Mouse (Mus musculus): ENCODE results near the gene Gm10260.

The Gm10260 gene

GRCm38 (mm10) chr13:97768046-97768682 is 7.7 kb upstream of the Gm10260 start:
- DNase-seq = no peak

- DNase-seq = no peak
These were observed 6.2 kb upstream of the Gm10260 start for GRCm38 (mm10) chr13:97766600-97766999.

- DNase-seq = no peak
These were observed 5.5 kb upstream of the Gm10260 start for GRCm38 (mm10) chr13:97765913-97766312.

GRCm38 (mm10) chr13:97764067-97764466 is 3.6 kb upstream of the Gm10260 start:
- no peak for DNase-seq

GRCm38 (mm10) chr13:97763436-97763835 is 3.0 kb upstream of the Gm10260 start:
- DNase-seq = no peak

- DNase-seq = peak; percentile 30
These were observed 1.7 kb upstream of the Gm10260 start for GRCm38 (mm10) chr13:97762121-97762520.

- no peak for DNase-seq
These were observed 3.4 kb downstream of the Gm10260 start for GRCm38 (mm10) chr13:97757033-97757432.

- DNase-seq = no peak
These were observed 4.3 kb downstream of the Gm10260 start for GRCm38 (mm10) chr13:97756091-97756490.

GRCm38 (mm10) chr13:97750851-97751381 is 9.5 kb downstream of the Gm10260 start:
- no peak for DNase-seq

GRCm38 (mm10) chr13:97747037-97747860 is 13.2 kb downstream of the Gm10260 start:
- no peak for DNase-seq

GRCm38 (mm10) chr13:97744669-97745068 is 15.8 kb downstream of the Gm10260 start:
- no peak for DNase-seq

- DNase-seq = no peak
These were observed 16.4 kb downstream of the Gm10260 start for GRCm38 (mm10) chr13:97744036-97744435.

- DNase-seq = no peak
These were observed 17.0 kb downstream of the Gm10260 start for GRCm38 (mm10) chr13:97743229-97743988.

- DNase-seq = no peak
These were observed 24.5 kb downstream of the Gm10260 start for GRCm38 (mm10) chr13:97735931-97736330.

- no peak for DNase-seq
These were observed 25.7 kb downstream of the Gm10260 start for GRCm38 (mm10) chr13:97734760-97735159.

GRCm38 (mm10) chr13:97725160-97725825 is 35.1 kb downstream of the Gm10260 start:
- DNase-seq = no peak

- no peak for DNase-seq
These were observed 35.9 kb downstream of the Gm10260 start for GRCm38 (mm10) chr13:97724551-97724950.

- DNase-seq = no peak
These were observed 47.7 kb downstream of the Gm10260 start for GRCm38 (mm10) chr13:97712506-97713275.

GRCm38 (mm10) chr13:97711510-97711909 is 48.9 kb downstream of the Gm10260 start:
- no peak for DNase-seq
